Mouse (Mus musculus) liver, adult 2 months (tissue): ENCODE data around the gene Rbms2. TPM values are rescaled to one million over a fixed set of nuclear protein-coding genes. Genes with fewer than 3 reads are reported as not detected.

Source experiments
- DNase-seq: peaks from one replicate; pipeline ENCODE4 v3.0.0-alpha.2; 2011; ENCODE audit warnings: low read depth, low spot score; ENCODE audit errors: extremely low read depth
- H3K27ac ChIP-seq: fragments of 200-500 bp; replicated peaks from 2 replicates; pipeline ENCODE4 v1.5.1; 2012; ENCODE audit warnings: low read depth, mild to moderate bottlenecking, control low read depth, inconsistent platforms, low read length; ENCODE audit not compliant: insufficient read depth
- H3K27me3 ChIP-seq: fragments of 200-500 bp; 2 replicates; pipeline ENCODE4 v1.6.1; 2012; ENCODE audit warnings: mild to moderate bottlenecking, moderate library complexity, low read length, inconsistent platforms; ENCODE audit not compliant: control insufficient read depth, insufficient read depth
- H3K36me3 ChIP-seq: fragments of 200-500 bp; 2 replicates; pipeline ENCODE4 v1.6.1; 2012; ENCODE audit warnings: low read length, inconsistent platforms; ENCODE audit not compliant: control insufficient read depth, insufficient read depth
- H3K4me1 ChIP-seq: fragments of 200-500 bp; 2 replicates; pipeline ENCODE4 v1.6.1; 2011; ENCODE audit warnings: low read length; ENCODE audit not compliant: control insufficient read depth, insufficient read depth
- H3K4me3 ChIP-seq: fragments of 200-500 bp; 2 replicates; pipeline ENCODE4 v1.5.1; 2011; ENCODE audit warnings: low read depth, mild to moderate bottlenecking, control low read depth, low read length, moderate library complexity; ENCODE audit not compliant: insufficient read depth
- H3K79me2 ChIP-seq: fragments of 200-500 bp; 2 replicates; pipeline ENCODE4 v1.6.1; 2012; ENCODE audit warnings: inconsistent platforms, mild to moderate bottlenecking, low read length, moderate library complexity; ENCODE audit not compliant: control insufficient read depth, insufficient read depth
- H3K9ac ChIP-seq: fragments of 200-500 bp; 2 replicates; pipeline ENCODE4 v1.6.1; 2012; ENCODE audit warnings: low read depth, mild to moderate bottlenecking, control low read depth, inconsistent platforms, low read length
- CTCF ChIP-seq: fragments of 200-500 bp; IDR thresholded peaks from 2 replicates; pipeline ENCODE4 v1.5.1; 2011; ENCODE audit warnings: low read depth, low read length, control low read depth
- POLR2A ChIP-seq: fragments of 200-500 bp; IDR thresholded peaks from 2 replicates; pipeline ENCODE4 v1.6.1; 2011; ENCODE audit warnings: low read length, control low read depth; ENCODE audit not compliant: insufficient read depth; ENCODE audit errors: extremely low read depth
- WGBS: fragments of 180-500 bp; shearing (Covaris S2); methylation state at CpG from one replicate; pipeline ENCODE4 v1.1.7; 2018; 5-methylcytosine and 5-hydroxymethylcytosine counted together
- polyA plus RNA-seq: library from polyadenylated mRNA; depleted of rRNA; stranded (reverse); fragments of >200 nt; gene quantifications from 2 replicates; pipeline ENCODE4 v1.2.3, GENCODE M21; 2012
- total RNA-seq: library from RNA; depleted of rRNA; stranded (reverse); fragments of >200 nt; gene quantifications from 2 replicates; pipeline ENCODE4 v1.2.3, GENCODE M21; 2014

The Rbms2 gene
- total and polyA plus RNA-seq, 2 experiments = 8.0 to 23.2 TPM

GRCm38 (mm10) chr10:128097587-128097971, 82.5 kb downstream of the Rbms2 start:
- H3K9ac ChIP-seq = peak overlapping the region; percentile 87
- no peak for TF ChIP-seq POLR2A
- TF ChIP-seq CTCF = no peak
- no peaks in the 10 kb centered on the region for H3K36me3 ChIP-seq
- 0% methylated on average over 13 of the region's 13 CpGs for WGBS
- peak overlapping the region; percentile 99 for H3K4me3 ChIP-seq
- DNase-seq = peak; percentile 51
- H3K79me2 ChIP-seq = peaks cover 21% of the 10 kb centered on the region
- peak overlapping the region; percentile 43 for H3K27ac ChIP-seq
- no peaks in the 10 kb centered on the region for H3K27me3 ChIP-seq
- H3K4me1 ChIP-seq = peaks cover 20% of the 10 kb centered on the region

- Histone ChIP-seq H3K4me1 (peaks cover 18% of the 10 kb centered on the region), H3K9ac (peak overlapping the region; percentile 87), H3K36me3 (no peaks in the 10 kb centered on the region), H3K27ac (peak overlapping the region; percentile 43), H3K27me3 (no peaks in the 10 kb centered on the region), H3K4me3 (peak overlapping the region; percentile 99), H3K79me2 (peaks cover 21% of the 10 kb centered on the region)
- TF ChIP-seq CTCF (no peak), POLR2A (0 out of 2 replicates have a peak, but pooled peaks have one; percentile 9)
- WGBS = under 1% methylated on average over 83 of the region's 86 CpGs
- DNase-seq = peak; percentile 57
Observed at GRCm38 (mm10) chr10:128096693-128097586, 83.2 kb downstream of the Rbms2 start.

GRCm38 (mm10) chr10:128096313-128096692, 83.8 kb downstream of the Rbms2 start:
- WGBS = 31% methylated on average over 4 of the region's 4 CpGs
- H3K27me3 ChIP-seq = no peaks in the 10 kb centered on the region
- peaks cover 14% of the 10 kb centered on the region for H3K4me1 ChIP-seq
- H3K27ac ChIP-seq = 0 out of 2 replicates have a peak overlapping the region, but pooled peaks have one; percentile 3
- H3K36me3 ChIP-seq = no peaks in the 10 kb centered on the region
- TF ChIP-seq CTCF (no peak), POLR2A (no peak)
- no peak overlapping the region for H3K4me3 ChIP-seq
- DNase-seq = no peak
- H3K79me2 ChIP-seq = peaks cover 16% of the 10 kb centered on the region
- no peak overlapping the region for H3K9ac ChIP-seq

GRCm38 (mm10) chr10:128095003-128095636, 85.0 kb downstream of the Rbms2 start:
- 39% methylated on average over 9 of the region's 9 CpGs for WGBS

GRCm38 (mm10) chr10:128094340-128094968, 85.6 kb downstream of the Rbms2 start:
- Histone ChIP-seq H3K4me3 (peak overlapping the region; percentile 7; the same call in 1 of the 2 replicates), H3K27ac (peak overlapping the region; percentile 56), H3K79me2 (peaks cover 13% of the 10 kb centered on the region), H3K27me3 (no peaks in the 10 kb centered on the region), H3K9ac (peak overlapping the region; percentile 12; the same call in 1 of the 2 replicates), H3K36me3 (peaks cover 6% of the 10 kb centered on the region), H3K4me1 (peaks cover 14% of the 10 kb centered on the region)
- TF ChIP-seq CTCF = no peak
- TF ChIP-seq POLR2A = 0 out of 2 replicates have a peak, but pooled peaks have one; percentile 12
- 11% methylated on average over 19 of the region's 19 CpGs for WGBS
- peak; percentile 87 for DNase-seq

More at GRCm38 (mm10) chr10:128095003-128095636, 85.0 kb downstream of the Rbms2 start:
- H3K36me3 ChIP-seq = no peaks in the 10 kb centered on the region
- H3K27me3 ChIP-seq = no peaks in the 10 kb centered on the region
- H3K27ac ChIP-seq = peak overlapping the region; percentile 56
- no peak for DNase-seq
- TF ChIP-seq POLR2A = no peak
- TF ChIP-seq CTCF = no peak
- H3K4me3 ChIP-seq = no peak overlapping the region
- H3K79me2 ChIP-seq = peaks cover 15% of the 10 kb centered on the region
- H3K4me1 ChIP-seq = peaks cover 14% of the 10 kb centered on the region
- H3K9ac ChIP-seq = no peak overlapping the region
